Mouse (Mus musculus): ENCODE measurements at regions not wholly inside any gene's neighbourhood (a gene's known extent, or its start where the extent isn't known, plus 50 kb on each side); places are given as distances from the start of the nearest gene placed in this dataset.
A peak's percentile ranks its signal among the peaks of the same experiment; 100 is the strongest.

- DNase-seq (ENCODE audit: low spot score), result peak; percentile 0
Observed at GRCm38 (mm10) chr9:92045472-92045905, 147.2 kb upstream of the Plscr5 start.

DNA sequence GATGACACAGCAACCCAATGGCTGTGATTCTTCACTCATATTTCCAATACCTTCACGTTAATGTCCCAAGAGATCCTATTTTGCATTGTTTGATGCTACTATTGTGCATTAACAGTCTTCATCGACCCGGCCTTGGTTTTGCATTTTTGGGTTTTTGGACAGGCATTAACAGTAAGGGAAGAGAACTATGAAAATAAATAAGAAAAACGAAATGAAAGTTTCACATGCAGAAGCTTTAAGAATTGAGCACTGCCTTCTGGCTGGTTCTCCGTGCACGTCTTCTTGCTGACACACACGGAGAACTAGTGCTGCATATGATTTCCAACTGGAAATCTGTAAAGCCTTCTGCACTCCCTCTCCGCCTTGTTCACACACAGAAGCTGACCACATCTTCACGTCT lies 148.6 kb upstream of the Plscr5 start:
- DNase-seq (ENCODE audit: low spot score), result no peak

- DNase-seq (ENCODE audit: low spot score), result no peak
Observed at GRCm38 (mm10) chr9:92016521-92016920, 176.2 kb upstream of the Plscr5 start.

DNA sequence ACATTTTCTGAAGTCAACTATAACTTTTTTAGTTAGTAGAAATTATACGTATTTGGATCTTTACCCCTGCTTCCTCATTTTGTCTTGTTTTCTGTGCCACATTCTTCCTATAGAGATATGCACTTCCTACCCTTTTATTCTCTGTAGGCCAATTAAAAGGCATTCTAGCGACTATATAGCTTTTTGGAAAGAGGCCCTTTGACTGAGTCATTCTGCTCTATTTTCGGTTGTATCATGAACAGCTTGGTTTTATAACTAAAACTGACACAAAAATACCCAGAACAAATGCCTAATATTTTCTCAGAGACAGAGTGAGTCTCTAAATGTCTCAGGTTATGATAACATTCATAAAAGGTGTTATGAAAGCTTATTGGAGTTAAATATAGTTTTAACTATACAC lies 176.8 kb upstream of the Plscr5 start:
- no peak for DNase-seq (ENCODE audit: low spot score)

- DNase-seq (ENCODE audit: low spot score), result no peak
Observed at GRCm38 (mm10) chr9:91988240-91988639, 204.5 kb upstream of the Plscr5 start.

DNA sequence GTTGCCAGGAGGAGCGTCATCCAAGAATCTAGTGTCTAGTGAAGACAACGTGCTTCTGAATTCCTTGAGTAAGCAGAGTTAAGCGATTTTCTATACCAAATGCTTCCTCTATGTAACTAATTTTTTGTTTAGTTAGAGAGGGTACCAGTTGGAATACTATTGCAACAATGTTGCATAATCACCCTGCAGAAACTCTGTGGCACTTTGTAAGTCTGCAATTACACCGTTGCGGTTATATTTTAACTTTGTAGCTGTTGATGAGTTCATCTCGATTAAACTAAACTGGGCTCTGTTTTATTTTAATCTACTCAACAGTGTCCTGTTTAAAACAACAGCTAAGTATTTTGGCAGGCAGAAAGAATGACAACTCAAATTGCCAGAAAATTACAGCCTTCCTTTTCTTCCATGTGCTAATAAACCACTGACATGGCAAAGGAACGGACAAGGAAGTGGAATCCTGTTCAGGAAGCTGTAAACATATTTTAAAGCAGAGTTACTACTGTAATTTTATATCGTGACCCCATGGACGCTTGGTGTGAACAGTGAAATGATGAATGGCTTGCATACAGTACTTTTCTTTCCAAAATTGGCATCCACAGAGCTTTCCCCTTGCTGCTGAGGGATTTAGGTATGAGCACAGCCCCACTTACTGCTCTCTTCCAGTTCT lies 210.6 kb upstream of the Plscr5 start:
- no peak for DNase-seq (ENCODE audit: low spot score)

DNA sequence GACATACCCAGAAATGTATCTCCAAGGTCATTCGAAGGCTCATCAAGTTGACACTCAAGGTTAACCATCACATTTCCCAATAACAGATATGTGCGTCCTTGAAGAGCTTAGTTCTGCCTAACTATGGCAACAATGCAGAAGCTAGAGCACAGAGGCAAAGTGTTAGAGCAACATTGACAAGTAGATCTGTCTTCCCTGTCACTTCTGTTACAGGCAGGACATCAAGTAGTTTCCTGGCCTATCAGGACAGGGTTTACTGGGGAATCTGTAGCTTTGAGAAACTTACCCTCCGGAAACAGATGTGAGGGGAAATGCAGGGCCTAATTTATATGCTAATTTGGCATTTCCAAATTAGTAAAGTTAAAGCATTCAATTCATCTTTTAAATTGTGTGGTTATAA lies 211.2 kb upstream of the Plscr5 start:
- no peak for DNase-seq (ENCODE audit: low spot score)

DNA sequence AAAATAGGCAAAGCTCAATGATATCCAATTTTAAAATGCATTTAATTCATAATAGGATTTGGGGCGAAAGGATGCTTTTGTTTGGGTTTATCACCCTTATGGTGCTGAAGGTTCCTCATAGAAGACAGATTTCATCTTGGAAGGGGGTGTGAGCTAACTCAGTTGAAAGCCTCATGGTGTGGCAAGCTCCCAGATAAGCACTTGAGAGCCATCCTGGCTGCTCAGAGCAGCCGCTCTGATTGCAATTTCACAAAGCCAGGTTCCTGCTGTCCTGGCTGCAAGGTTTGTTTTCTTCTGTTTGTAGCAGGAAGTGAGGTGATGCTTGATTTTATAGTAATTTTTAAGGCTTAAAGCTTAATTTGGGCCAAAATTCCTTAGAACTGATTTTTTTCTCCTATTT lies 228.7 kb upstream of the Plscr5 start:
- DNase-seq (ENCODE audit: low spot score), result no peak

GRCm38 (mm10) chr9:91962726-91963125 lies 230.0 kb upstream of the Plscr5 start:
- DNase-seq (ENCODE audit: low spot score), result no peak

GRCm38 (mm10) chr9:91961666-91962065 lies 231.1 kb upstream of the Plscr5 start:
- DNase-seq (ENCODE audit: low spot score), result no peak

DNA sequence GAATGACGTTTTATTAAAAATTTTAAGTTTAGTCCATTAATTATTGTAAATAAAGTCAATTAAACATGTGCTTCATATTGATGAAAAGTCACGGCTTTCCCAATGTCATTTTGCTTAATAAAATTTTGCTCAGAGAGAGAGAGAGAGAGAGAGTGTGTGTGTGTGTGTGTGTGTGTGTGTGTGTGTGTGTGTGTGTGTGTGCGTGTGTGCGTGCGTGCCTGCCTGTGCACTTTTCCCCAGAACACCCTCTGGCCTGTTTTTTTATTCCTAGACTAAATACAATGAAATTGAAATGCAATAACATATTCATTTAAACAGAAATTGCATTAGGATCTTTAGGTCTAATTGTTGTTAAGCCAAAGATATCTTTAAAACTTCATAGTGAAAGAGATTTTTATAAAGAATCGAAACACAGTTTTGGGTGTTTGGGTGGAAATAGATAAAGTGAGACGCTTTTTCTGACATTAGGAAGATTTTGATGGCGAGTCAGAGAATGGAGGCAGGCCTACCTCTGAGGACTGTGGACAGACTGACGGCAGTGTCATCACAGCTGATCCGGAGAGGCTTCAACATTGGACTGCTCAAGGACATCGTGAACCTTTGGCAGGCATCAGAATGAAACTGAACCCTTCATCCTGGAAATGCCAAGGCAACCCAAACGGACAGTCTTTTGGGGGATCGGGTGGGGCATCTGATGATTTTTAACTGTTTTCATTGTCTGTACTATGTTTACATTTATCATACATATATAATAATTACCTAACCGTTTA lies 232.0 kb upstream of the Plscr5 start:
- DNase-seq (ENCODE audit: low spot score), result no peak

DNA sequence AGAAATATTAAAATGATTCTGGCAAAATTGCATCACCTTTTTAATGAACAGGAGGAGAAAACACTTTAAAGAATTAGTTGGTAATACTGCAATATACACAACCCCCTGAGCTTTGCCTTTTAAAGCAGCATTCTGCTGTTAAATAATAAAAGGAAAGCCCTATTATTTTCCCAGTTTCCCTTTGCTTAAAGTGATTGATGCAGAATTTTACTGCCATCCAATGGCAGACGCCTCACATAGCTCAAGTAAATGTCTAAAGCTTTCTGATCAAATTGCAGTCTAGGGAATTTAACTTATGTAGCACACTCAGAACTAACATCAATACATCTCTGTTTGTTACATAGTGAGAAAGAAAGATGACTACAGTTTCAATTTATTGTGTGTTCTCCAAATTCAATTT lies 233.1 kb upstream of the Plscr5 start:
- DNase-seq (ENCODE audit: low spot score), result no peak

GRCm38 (mm10) chr9:91959076-91959475 lies 233.7 kb upstream of the Plscr5 start:
- DNase-seq (ENCODE audit: low spot score), result no peak

GRCm38 (mm10) chr9:91958421-91958820 lies 234.3 kb upstream of the Plscr5 start:
- DNase-seq (ENCODE audit: low spot score), result no peak

- no peak for DNase-seq (ENCODE audit: low spot score)
Observed at GRCm38 (mm10) chr9:91957061-91957460, 235.7 kb upstream of the Plscr5 start.

DNA sequence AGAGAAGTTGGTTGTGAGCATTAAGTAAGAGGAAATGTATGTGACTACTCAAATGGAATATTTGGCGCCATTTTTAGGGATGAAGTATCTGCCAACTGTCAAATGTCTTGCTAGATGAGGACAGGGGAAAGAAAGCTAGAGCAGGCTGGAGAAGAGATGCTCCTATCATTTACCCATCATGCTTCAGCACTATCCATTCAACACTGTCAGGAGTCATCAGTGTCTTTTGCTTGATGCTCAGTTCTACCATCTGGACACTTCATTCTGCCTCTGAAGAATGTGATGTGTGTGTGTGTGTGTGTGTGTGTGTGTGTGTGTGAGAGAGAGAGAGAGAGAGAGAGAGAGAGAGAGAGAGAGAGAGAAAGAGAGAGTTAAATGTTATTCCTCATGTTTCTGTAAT lies 244.0 kb upstream of the Plscr5 start:
- DNase-seq (ENCODE audit: low spot score), result no peak

DNA sequence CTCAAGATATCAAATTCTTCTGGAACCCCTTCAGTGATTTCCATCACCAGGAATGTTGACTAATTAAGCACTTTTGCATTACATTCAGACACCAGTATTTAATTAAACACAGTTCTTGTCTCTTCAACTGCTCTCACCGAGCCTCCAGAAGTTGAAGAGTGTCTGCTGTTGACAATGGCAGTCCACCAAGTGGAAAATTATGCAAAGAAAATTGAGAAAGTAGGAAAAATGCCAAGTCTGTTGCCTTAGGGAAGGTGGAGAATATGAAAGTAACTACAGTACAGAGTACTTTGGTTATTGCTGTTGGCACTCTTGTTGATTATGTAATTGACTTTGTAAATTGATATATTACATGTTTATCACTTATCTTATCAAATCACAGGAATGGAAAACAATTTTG lies 250.7 kb upstream of the Plscr5 start:
- DNase-seq (ENCODE audit: low spot score), result no peak

DNA sequence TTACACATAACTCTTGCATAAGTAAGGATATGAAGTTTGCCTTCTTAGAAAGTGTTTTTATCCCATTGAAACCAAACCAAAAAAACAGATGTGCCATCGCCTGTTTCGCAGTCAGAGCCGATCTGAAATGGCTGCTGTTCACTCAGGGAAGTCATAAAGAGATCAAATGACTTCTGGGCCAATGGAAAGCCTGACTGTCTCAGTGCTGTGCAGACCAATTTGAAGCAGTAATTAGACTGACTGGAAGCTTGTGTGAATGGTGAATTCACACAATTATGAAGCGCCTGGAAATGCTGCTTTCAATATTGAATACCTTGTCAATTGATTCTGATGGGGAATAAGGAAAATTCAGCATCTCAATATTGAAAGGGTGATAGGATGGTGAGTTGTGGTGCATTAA lies 254.0 kb upstream of the Plscr5 start:
- no peak for DNase-seq (ENCODE audit: low spot score)

DNA sequence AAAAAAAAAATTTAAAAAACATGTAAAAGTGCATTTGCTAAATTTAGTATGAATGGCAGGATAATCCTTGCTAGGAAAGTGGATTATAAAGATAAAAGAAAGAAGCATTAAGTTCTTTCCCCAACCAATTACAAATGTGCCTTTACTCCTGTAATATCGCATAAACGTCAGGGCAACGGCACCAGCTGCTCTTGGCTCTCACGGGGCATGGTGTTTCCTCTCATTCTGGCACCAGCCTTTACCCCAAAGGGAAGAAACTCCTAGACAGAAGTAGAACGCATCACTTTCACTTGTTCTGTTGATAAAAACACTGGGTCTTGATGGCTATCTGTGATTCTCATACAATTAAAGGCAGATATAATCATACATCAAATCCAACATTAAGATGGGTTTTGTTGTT lies 288.7 kb upstream of the Plscr5 start:
- no peak for DNase-seq (ENCODE audit: low spot score)

DNA sequence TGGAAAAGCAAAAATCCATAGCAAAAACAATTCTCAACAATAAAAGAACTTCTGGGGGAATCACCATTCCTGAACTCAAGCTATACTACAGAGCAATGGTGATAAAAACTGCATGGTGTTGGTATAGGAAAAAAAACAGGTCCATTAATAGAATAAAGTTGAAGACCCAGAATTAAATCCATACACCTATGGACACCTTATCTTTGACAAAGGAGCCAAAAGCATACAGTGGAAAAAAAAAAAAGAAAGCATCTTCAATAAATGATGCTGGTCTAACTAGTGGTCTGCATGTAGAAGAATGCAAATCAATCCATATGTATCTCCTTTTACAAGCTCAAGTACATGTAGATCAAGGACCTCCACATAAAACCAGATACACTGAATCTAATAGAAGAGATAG lies 291.8 kb upstream of the Plscr5 start:
- no peak for DNase-seq (ENCODE audit: low spot score)

DNA sequence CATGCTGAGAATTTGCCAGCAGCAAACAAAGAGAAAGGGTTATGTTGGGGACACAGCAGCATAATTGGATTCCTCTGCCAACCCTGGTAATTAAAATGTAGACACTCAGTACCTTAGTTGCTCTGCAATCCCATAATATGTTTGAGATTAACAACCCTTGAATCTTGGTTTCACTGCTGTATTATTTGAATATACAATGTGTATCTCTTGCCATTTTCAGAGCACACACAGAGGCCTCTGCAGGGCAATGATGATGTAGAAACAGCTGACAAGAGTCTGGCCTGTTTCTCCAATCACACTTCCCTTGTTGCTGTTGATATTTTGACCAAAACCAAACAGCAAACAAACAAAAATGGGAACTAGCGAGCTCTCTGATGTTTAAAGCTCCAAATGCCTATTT lies 315.9 kb upstream of the Plscr5 start:
- DNase-seq (ENCODE audit: low spot score), result no peak

GRCm38 (mm10) chr9:91831556-91831955 lies 361.2 kb upstream of the Plscr5 start:
- no peak for DNase-seq (ENCODE audit: low spot score)

- no peak for DNase-seq (ENCODE audit: low spot score)
Observed at GRCm38 (mm10) chr9:91823733-91824487, 368.8 kb upstream of the Plscr5 start.
